Mouse (Mus musculus) heart, embryonic 12.5 days (tissue): Measurements from ENCODE around the gene Epb41. TPM values are rescaled to one million over a fixed set of nuclear protein-coding genes. Genes with fewer than 3 reads are reported as not detected.

Source experiments
- ATAC-seq: fragments of 200-750 bp; cut with Nextera tagmentation; 2 replicates; pipeline ENCODE4 v1.8.0; 2017; ENCODE audit warnings: moderate TSS enrichment, moderate library complexity; ENCODE audit not compliant: insufficient number of reproducible peaks, low FRiP score
- H3K27ac ChIP-seq: fragments of 300-500 bp; sonication (generic); 2 replicates; pipeline ENCODE4 v1.5.1; 2016; ENCODE audit warnings: mild to moderate bottlenecking, moderate library complexity; ENCODE audit not compliant: poor library complexity, severe bottlenecking
- H3K27me3 ChIP-seq: fragments of 300-500 bp; sonication (generic); replicated peaks from 2 replicates; pipeline ENCODE4 v1.6.1; 2016; ENCODE audit warnings: mild to moderate bottlenecking, moderate library complexity
- H3K36me3 ChIP-seq: fragments of 300-500 bp; sonication (generic); 2 replicates; pipeline ENCODE4 v1.6.1; 2016; ENCODE audit warnings: mild to moderate bottlenecking, moderate library complexity
- H3K4me1 ChIP-seq: fragments of 300-500 bp; sonication (generic); replicated peaks from 2 replicates; pipeline ENCODE4 v1.6.1; 2016; ENCODE audit warnings: mild to moderate bottlenecking
- H3K4me2 ChIP-seq: fragments of 300-500 bp; sonication (generic); 2 replicates; pipeline ENCODE4 v1.6.1; 2016; ENCODE audit warnings: mild to moderate bottlenecking, moderate library complexity
- H3K4me3 ChIP-seq: fragments of 300-500 bp; sonication (generic); 2 replicates; pipeline ENCODE4 v1.5.1; 2016; ENCODE audit warnings: mild to moderate bottlenecking
- H3K9ac ChIP-seq: fragments of 300-500 bp; sonication (generic); 2 replicates; pipeline ENCODE4 v1.6.1; 2016; ENCODE audit warnings: mild to moderate bottlenecking, moderate library complexity
- H3K9me3 ChIP-seq: fragments of 300-500 bp; sonication (generic); replicated peaks from 2 replicates; pipeline ENCODE4 v1.6.1; 2016; ENCODE audit warnings: mild to moderate bottlenecking, moderate library complexity
- WGBS: fragments of 180-500 bp; shearing (Covaris S2); methylation state at CpG from one replicate; pipeline ENCODE4 v1.1.7; 2016; 5-methylcytosine and 5-hydroxymethylcytosine counted together
- polyA plus RNA-seq: library from polyadenylated mRNA; unstranded; fragments of >200 nt; fragmentation: Nextera tagmentation; extraction: Ambion mirVana; gene quantifications from 2 replicates; pipeline ENCODE4 v1.2.1, GENCODE M21; 2016

Gene Epb41
- polyA plus RNA-seq, 1 experiment from 2014 or later = 97.6 TPM

- WGBS = 82% methylated on average over 6 of the region's 6 CpGs
- peak; percentile 71 for ATAC-seq
Measured at GRCm38 (mm10) chr4:132041471-132042332, 33.4 kb downstream of the Epb41 start.

GRCm38 (mm10) chr4:132039975-132040645 is 35.0 kb downstream of the Epb41 start:
- Histone ChIP-seq H3K36me3 (no peaks in the 10 kb centered on the region), H3K27ac (peak overlapping the region; percentile 26; the same call in 1 of the 2 replicates), H3K9me3 (no peaks in the 10 kb centered on the region), H3K4me1 (peaks cover 27% of the 10 kb centered on the region), H3K4me2 (no peak overlapping the region), H3K27me3 (no peaks in the 10 kb centered on the region), H3K4me3 (no peak overlapping the region), H3K9ac (no peak overlapping the region)
- 64% methylated on average over 8 of the region's 8 CpGs for WGBS
- peak; percentile 86 for ATAC-seq

More at GRCm38 (mm10) chr4:132041471-132042332, 33.4 kb downstream of the Epb41 start:
- Histone ChIP-seq H3K9me3 (no peaks in the 10 kb centered on the region), H3K27ac (no peak overlapping the region), H3K27me3 (no peaks in the 10 kb centered on the region), H3K4me2 (no peak overlapping the region), H3K4me3 (no peak overlapping the region), H3K4me1 (peaks cover 27% of the 10 kb centered on the region), H3K9ac (no peak overlapping the region), H3K36me3 (no peaks in the 10 kb centered on the region)

- Histone ChIP-seq H3K36me3 (no peaks in the 10 kb centered on the region), H3K9me3 (no peaks in the 10 kb centered on the region)
- WGBS = 93% methylated on average over 2 of the region's 2 CpGs
Measured at GRCm38 (mm10) chr4:132039521-132039920, 35.6 kb downstream of the Epb41 start.

GRCm38 (mm10) chr4:132038809-132039208 is 36.3 kb downstream of the Epb41 start:
- H3K27me3 ChIP-seq = no peaks in the 10 kb centered on the region
- no peak for ATAC-seq
- H3K36me3 ChIP-seq = no peaks in the 10 kb centered on the region
- peaks cover 23% of the 10 kb centered on the region for H3K4me1 ChIP-seq
- 72% methylated on average over 2 of the region's 2 CpGs for WGBS
- 0 out of 2 replicates have a peak overlapping the region, but pooled peaks have one; percentile 32 for H3K9ac ChIP-seq
- no peak overlapping the region for H3K4me2 ChIP-seq
- H3K9me3 ChIP-seq = no peaks in the 10 kb centered on the region
- no peak overlapping the region for H3K4me3 ChIP-seq
- no peak overlapping the region for H3K27ac ChIP-seq

More at GRCm38 (mm10) chr4:132039521-132039920, 35.6 kb downstream of the Epb41 start:
- peak; percentile 44; the same call in 1 of the 2 replicates for ATAC-seq
- Histone ChIP-seq H3K27me3 (no peaks in the 10 kb centered on the region), H3K4me1 (peaks cover 27% of the 10 kb centered on the region), H3K4me2 (no peak overlapping the region), H3K27ac (peak overlapping the region; percentile 19), H3K4me3 (no peak overlapping the region), H3K9ac (no peak overlapping the region)

GRCm38 (mm10) chr4:132037991-132038390 is 37.1 kb downstream of the Epb41 start:
- Histone ChIP-seq H3K4me3 (no peak overlapping the region), H3K27me3 (no peaks in the 10 kb centered on the region), H3K9ac (no peak overlapping the region), H3K4me1 (peaks cover 22% of the 10 kb centered on the region), H3K27ac (peak overlapping the region; percentile 31; the same call in 1 of the 2 replicates), H3K36me3 (no peaks in the 10 kb centered on the region), H3K9me3 (no peaks in the 10 kb centered on the region), H3K4me2 (no peak overlapping the region)
- 61% methylated on average over 7 of the region's 7 CpGs for WGBS
- no peak for ATAC-seq

GRCm38 (mm10) chr4:132037137-132037536 is 38.0 kb downstream of the Epb41 start:
- no peak overlapping the region for H3K9ac ChIP-seq
- H3K4me3 ChIP-seq = no peak overlapping the region
- H3K9me3 ChIP-seq = no peaks in the 10 kb centered on the region
- ATAC-seq = no peak
- 67% methylated on average over 5 of the region's 5 CpGs for WGBS
- H3K36me3 ChIP-seq = no peaks in the 10 kb centered on the region
- no peak overlapping the region for H3K4me2 ChIP-seq
- no peak overlapping the region for H3K27ac ChIP-seq
- H3K4me1 ChIP-seq = peaks cover 20% of the 10 kb centered on the region
- no peaks in the 10 kb centered on the region for H3K27me3 ChIP-seq

- Histone ChIP-seq H3K27me3 (no peaks in the 10 kb centered on the region), H3K9ac (no peak overlapping the region), H3K9me3 (no peaks in the 10 kb centered on the region), H3K4me1 (peaks cover 34% of the 10 kb centered on the region), H3K27ac (no peak overlapping the region), H3K36me3 (no peaks in the 10 kb centered on the region), H3K4me3 (no peak overlapping the region), H3K4me2 (no peak overlapping the region)
- WGBS = 85% methylated on average over 2 of the region's 2 CpGs
- no peak for ATAC-seq
Measured at GRCm38 (mm10) chr4:132034242-132034641, 40.9 kb downstream of the Epb41 start.

- ATAC-seq = no peak
- Histone ChIP-seq H3K36me3 (no peaks in the 10 kb centered on the region), H3K27me3 (no peaks in the 10 kb centered on the region), H3K27ac (no peak overlapping the region), H3K9me3 (no peaks in the 10 kb centered on the region), H3K4me2 (no peak overlapping the region), H3K9ac (no peak overlapping the region), H3K4me3 (no peak overlapping the region), H3K4me1 (peaks cover 31% of the 10 kb centered on the region)
- 85% methylated on average over 1 of the region's 1 CpGs for WGBS
Measured at GRCm38 (mm10) chr4:132033183-132033582, 41.9 kb downstream of the Epb41 start.

- Histone ChIP-seq H3K27ac (no peak overlapping the region), H3K4me1 (peaks cover 26% of the 10 kb centered on the region), H3K9ac (no peak overlapping the region), H3K9me3 (no peaks in the 10 kb centered on the region), H3K4me3 (no peak overlapping the region), H3K27me3 (no peaks in the 10 kb centered on the region), H3K36me3 (no peaks in the 10 kb centered on the region), H3K4me2 (no peak overlapping the region)
- ATAC-seq = no peak
- 45% methylated on average over 10 of the region's 10 CpGs for WGBS
Measured at GRCm38 (mm10) chr4:132029851-132030741, 45.0 kb downstream of the Epb41 start.

- Histone ChIP-seq H3K27ac (no peak overlapping the region), H3K36me3 (peaks cover 3% of the 10 kb centered on the region; the same call in 1 of the 2 replicates), H3K9ac (no peak overlapping the region), H3K9me3 (peaks cover 5% of the 10 kb centered on the region; the same call in 1 of the 2 replicates), H3K4me3 (no peak overlapping the region), H3K4me1 (peaks cover 26% of the 10 kb centered on the region), H3K27me3 (no peaks in the 10 kb centered on the region), H3K4me2 (no peak overlapping the region)
- 95% methylated on average over 1 of the region's 1 CpGs for WGBS
- ATAC-seq = no peak
Measured at GRCm38 (mm10) chr4:132027806-132028205, 47.3 kb downstream of the Epb41 start.
